Mouse (Mus musculus) large intestine, adult 2 months (tissue): ENCODE measurements at regions not wholly inside any gene's neighbourhood (a gene's known extent, or its start where the extent isn't known, plus 50 kb on each side); places are given as distances from the start of the nearest gene placed in this dataset.

Experiments used
- DNase-seq: peaks from one replicate; pipeline ENCODE4 v3.0.0-alpha.2; 2012; ENCODE audit warnings: low read depth, low spot score
- WGBS: fragments of 180-500 bp; shearing (Covaris S2); methylation state at CpG from one replicate; pipeline ENCODE4 v1.1.7; 2018; 5-methylcytosine and 5-hydroxymethylcytosine counted together

DNA sequence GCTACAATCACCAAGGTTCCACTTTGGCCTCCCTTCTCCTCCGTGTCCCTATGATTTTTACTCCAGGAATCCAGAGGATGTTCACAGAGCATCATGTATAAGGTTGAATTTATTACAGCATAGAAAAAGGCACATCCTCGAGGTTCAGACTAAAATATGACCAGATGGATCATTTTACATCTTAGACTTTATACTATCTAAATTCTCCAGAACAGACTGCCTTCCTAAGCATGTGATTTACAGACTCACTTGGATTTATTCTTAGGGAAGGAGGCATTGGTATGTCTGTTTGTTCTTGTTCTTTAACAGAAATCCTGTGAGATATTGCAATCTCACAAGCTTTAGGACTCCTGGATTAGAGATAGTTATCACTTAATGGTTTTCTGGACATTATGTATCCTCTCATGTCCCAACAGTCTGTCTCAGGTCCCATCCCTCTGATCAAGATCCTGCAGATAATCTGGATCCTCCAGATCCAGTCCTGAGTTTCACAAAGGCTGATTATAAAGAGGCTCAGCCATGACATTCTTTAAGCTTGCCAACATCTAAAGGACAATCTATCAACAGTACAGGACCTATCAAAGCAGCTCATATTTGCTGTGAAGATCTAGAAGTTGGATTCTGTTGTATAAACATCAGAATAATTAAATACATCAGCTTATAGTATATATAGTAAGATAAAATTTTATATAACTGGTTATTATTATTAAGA is 75.2 kb upstream of the Dcn start:
- WGBS = 45% methylated on average over 2 of the region's 2 CpGs
- no peak for DNase-seq

- WGBS = 23% methylated on average over 1 of the region's 1 CpGs
- DNase-seq = no peak
Measured at GRCm38 (mm10) chr10:97409181-97409581, 70.2 kb upstream of the Dcn start.

GRCm38 (mm10) chr10:97409909-97410308 is 69.5 kb upstream of the Dcn start:
- DNase-seq = no peak
- 62% methylated on average over 1 of the region's 1 CpGs for WGBS

DNA sequence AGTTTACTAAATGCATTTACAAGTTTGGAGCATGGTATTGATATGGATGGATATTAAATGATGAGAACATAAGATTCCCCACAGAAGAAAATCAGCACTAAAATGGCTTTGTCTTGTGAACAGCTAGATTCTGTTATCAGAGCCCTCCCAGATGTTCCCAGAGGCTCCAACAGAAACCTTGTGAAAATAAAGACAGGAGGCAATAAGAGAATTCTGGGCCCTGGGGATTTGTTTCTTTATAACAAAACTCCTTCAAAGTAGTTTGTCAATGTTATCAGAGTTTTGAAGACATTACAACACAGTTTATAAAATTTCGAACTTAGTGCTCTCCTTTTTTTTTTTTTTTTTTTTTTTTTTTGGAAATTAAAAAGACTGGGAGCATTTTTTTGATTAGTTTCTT is 56.8 kb upstream of the Dcn start:
- WGBS = 27% methylated on average over 1 of the region's 1 CpGs
- DNase-seq = no peak

DNA sequence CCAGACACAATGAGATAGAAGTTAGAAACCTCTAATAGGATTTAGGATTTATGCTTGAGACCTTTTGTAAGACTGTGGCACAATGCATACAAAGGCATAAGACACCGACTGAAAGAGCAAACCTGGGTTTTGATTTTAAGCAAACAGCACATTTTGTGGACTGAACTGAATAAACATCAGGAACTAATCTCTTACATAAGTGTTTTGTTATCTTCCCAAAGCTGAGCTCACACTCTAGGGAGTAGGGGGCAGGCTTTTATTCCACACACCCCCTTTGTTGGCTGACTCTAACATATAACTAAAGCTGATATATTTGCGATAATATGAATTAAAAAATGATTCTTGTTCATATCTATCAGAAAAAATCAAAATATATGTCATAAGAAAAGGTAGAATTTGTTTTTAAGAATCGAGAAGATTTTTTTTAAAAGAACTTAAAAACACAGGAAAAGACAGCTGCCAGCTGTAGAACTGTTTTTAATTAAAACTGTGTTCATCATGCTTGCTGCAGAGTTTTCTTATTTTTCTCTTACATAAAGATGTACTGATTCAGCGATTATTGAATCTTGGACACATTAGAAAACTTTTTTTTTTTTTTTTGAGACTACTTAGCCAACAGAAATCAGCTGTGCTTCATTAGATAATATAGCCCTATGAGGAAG is 56.2 kb upstream of the Dcn start:
- DNase-seq = no peak
- WGBS = 58% methylated on average over 4 of the region's 4 CpGs
